Mouse (Mus musculus): ENCODE measurements around the gene Rab20. TPM values are rescaled to one million over a fixed set of nuclear protein-coding genes. Genes with fewer than 3 reads are reported as not detected.

Gene Rab20
- polyA plus RNA-seq, 1 experiment from 2014 or later, result 0.77 TPM

GRCm38 (mm10) chr8:11452559-11452958, 26.0 kb downstream of the Rab20 start:
- ATAC-seq, result no peak
- Histone ChIP-seq H3K27me3 (ENCODE audit: control insufficient read depth, insufficient read depth, low read depth, low read length) (no peaks in the 10 kb centered on the region), H3K27ac (ENCODE audit: low read length) (no peak overlapping the region), H3K36me3 (ENCODE audit: control insufficient read depth, insufficient read depth, low read length) (no peaks in the 10 kb centered on the region), H3K4me2 (ENCODE audit: low read length) (no peak overlapping the region), H3K4me1 (ENCODE audit: control insufficient read depth, insufficient read depth, low read length) (peaks cover 5% of the 10 kb centered on the region; the same call in 1 of the 2 replicates), H3K9me3 (replicated peaks; ENCODE audit: control insufficient read depth, low read length, poor library complexity, severe bottlenecking) (no peaks in the 10 kb centered on the region), H3K9ac (ENCODE audit: low read depth, low read length) (no peak overlapping the region), H3K4me3 (ENCODE audit: low read depth, low read length) (no peak overlapping the region)
- 53% methylated on average over 3 of the region's 3 CpGs for WGBS

GRCm38 (mm10) chr8:11452152-11452551, 26.4 kb downstream of the Rab20 start:
- Histone ChIP-seq H3K36me3 (ENCODE audit: control insufficient read depth, insufficient read depth, low read length) (no peaks in the 10 kb centered on the region), H3K9me3 (replicated peaks; ENCODE audit: control insufficient read depth, low read length, poor library complexity, severe bottlenecking) (no peaks in the 10 kb centered on the region), H3K4me3 (ENCODE audit: low read depth, low read length) (no peak overlapping the region), H3K27ac (ENCODE audit: low read length) (no peak overlapping the region), H3K9ac (ENCODE audit: low read depth, low read length) (no peak overlapping the region), H3K27me3 (ENCODE audit: control insufficient read depth, insufficient read depth, low read depth, low read length) (no peaks in the 10 kb centered on the region), H3K4me1 (ENCODE audit: control insufficient read depth, insufficient read depth, low read length) (peaks cover 5% of the 10 kb centered on the region; the same call in 1 of the 2 replicates), H3K4me2 (ENCODE audit: low read length) (no peak overlapping the region)
- ATAC-seq, result no peak
- 96% methylated on average over 1 of the region's 1 CpGs for WGBS

- Histone ChIP-seq H3K9ac (ENCODE audit: low read depth, low read length) (no peak overlapping the region), H3K4me2 (ENCODE audit: low read length) (no peak overlapping the region), H3K36me3 (ENCODE audit: control insufficient read depth, insufficient read depth, low read length) (no peaks in the 10 kb centered on the region), H3K9me3 (replicated peaks; ENCODE audit: control insufficient read depth, low read length, poor library complexity, severe bottlenecking) (no peaks in the 10 kb centered on the region), H3K4me1 (ENCODE audit: control insufficient read depth, insufficient read depth, low read length) (peaks cover 5% of the 10 kb centered on the region; the same call in 1 of the 2 replicates), H3K27me3 (ENCODE audit: control insufficient read depth, insufficient read depth, low read depth, low read length) (no peaks in the 10 kb centered on the region), H3K4me3 (ENCODE audit: low read depth, low read length) (no peak overlapping the region), H3K27ac (ENCODE audit: low read length) (no peak overlapping the region)
- no peak for ATAC-seq
- WGBS, result 23% methylated on average over 8 of the region's 8 CpGs
These were observed 28.1 kb downstream of the Rab20 start for GRCm38 (mm10) chr8:11450184-11451113.

GRCm38 (mm10) chr8:11447910-11448570, 30.5 kb downstream of the Rab20 start:
- no peak for ATAC-seq
- Histone ChIP-seq H3K9me3 (replicated peaks; ENCODE audit: control insufficient read depth, low read length, poor library complexity, severe bottlenecking) (no peaks in the 10 kb centered on the region), H3K9ac (ENCODE audit: low read depth, low read length) (no peak overlapping the region), H3K36me3 (ENCODE audit: control insufficient read depth, insufficient read depth, low read length) (no peaks in the 10 kb centered on the region), H3K4me3 (ENCODE audit: low read depth, low read length) (no peak overlapping the region), H3K4me1 (ENCODE audit: control insufficient read depth, insufficient read depth, low read length) (peaks cover 4% of the 10 kb centered on the region; the same call in 1 of the 2 replicates), H3K27ac (ENCODE audit: low read length) (no peak overlapping the region), H3K4me2 (ENCODE audit: low read length) (no peak overlapping the region), H3K27me3 (ENCODE audit: control insufficient read depth, insufficient read depth, low read depth, low read length) (no peaks in the 10 kb centered on the region)
- 93% methylated on average over 23 of the region's 23 CpGs for WGBS

- H3K4me1 ChIP-seq (ENCODE audit: control insufficient read depth, insufficient read depth, low read length), result no peaks in the 10 kb centered on the region
- no peaks in the 10 kb centered on the region for H3K27me3 ChIP-seq (ENCODE audit: control insufficient read depth, insufficient read depth, low read depth, low read length)
- no peak overlapping the region for H3K27ac ChIP-seq (ENCODE audit: low read length)
- H3K9me3 ChIP-seq (replicated peaks; ENCODE audit: control insufficient read depth, low read length, poor library complexity, severe bottlenecking), result no peaks in the 10 kb centered on the region
- H3K4me3 ChIP-seq (ENCODE audit: low read depth, low read length), result no peak overlapping the region
- H3K4me2 ChIP-seq (ENCODE audit: low read length), result no peak overlapping the region
- 94% methylated on average over 13 of the region's 13 CpGs for WGBS
- ATAC-seq, result no peak
- no peak overlapping the region for H3K9ac ChIP-seq (ENCODE audit: low read depth, low read length)
- no peaks in the 10 kb centered on the region for H3K36me3 ChIP-seq (ENCODE audit: control insufficient read depth, insufficient read depth, low read length)
These were observed 32.7 kb downstream of the Rab20 start for GRCm38 (mm10) chr8:11445790-11446189.

- 82% methylated on average over 7 of the region's 7 CpGs for WGBS
- Histone ChIP-seq H3K27me3 (ENCODE audit: control insufficient read depth, insufficient read depth, low read depth, low read length) (no peaks in the 10 kb centered on the region), H3K4me1 (ENCODE audit: control insufficient read depth, insufficient read depth, low read length) (no peaks in the 10 kb centered on the region), H3K4me3 (ENCODE audit: low read depth, low read length) (no peak overlapping the region), H3K4me2 (ENCODE audit: low read length) (no peak overlapping the region), H3K27ac (ENCODE audit: low read length) (no peak overlapping the region), H3K9ac (ENCODE audit: low read depth, low read length) (no peak overlapping the region), H3K9me3 (replicated peaks; ENCODE audit: control insufficient read depth, low read length, poor library complexity, severe bottlenecking) (no peaks in the 10 kb centered on the region), H3K36me3 (ENCODE audit: control insufficient read depth, insufficient read depth, low read length) (no peaks in the 10 kb centered on the region)
- ATAC-seq, result no peak
These were observed 34.3 kb downstream of the Rab20 start for GRCm38 (mm10) chr8:11444216-11444615.

- Histone ChIP-seq H3K4me3 (ENCODE audit: low read depth, low read length) (no peak overlapping the region), H3K4me2 (ENCODE audit: low read length) (no peak overlapping the region), H3K36me3 (ENCODE audit: control insufficient read depth, insufficient read depth, low read length) (no peaks in the 10 kb centered on the region), H3K27ac (ENCODE audit: low read length) (no peak overlapping the region), H3K9ac (ENCODE audit: low read depth, low read length) (no peak overlapping the region), H3K4me1 (ENCODE audit: control insufficient read depth, insufficient read depth, low read length) (no peaks in the 10 kb centered on the region), H3K27me3 (ENCODE audit: control insufficient read depth, insufficient read depth, low read depth, low read length) (no peaks in the 10 kb centered on the region), H3K9me3 (replicated peaks; ENCODE audit: control insufficient read depth, low read length, poor library complexity, severe bottlenecking) (no peaks in the 10 kb centered on the region)
- 86% methylated on average over 9 of the region's 9 CpGs for WGBS
- ATAC-seq, result no peak
These were observed 34.9 kb downstream of the Rab20 start for GRCm38 (mm10) chr8:11443611-11444010.

GRCm38 (mm10) chr8:11441291-11441690, 37.2 kb downstream of the Rab20 start:
- Histone ChIP-seq H3K4me3 (ENCODE audit: low read depth, low read length) (no peak overlapping the region), H3K4me2 (ENCODE audit: low read length) (no peak overlapping the region), H3K9ac (ENCODE audit: low read depth, low read length) (no peak overlapping the region), H3K4me1 (ENCODE audit: control insufficient read depth, insufficient read depth, low read length) (no peaks in the 10 kb centered on the region), H3K27ac (ENCODE audit: low read length) (no peak overlapping the region), H3K36me3 (ENCODE audit: control insufficient read depth, insufficient read depth, low read length) (no peaks in the 10 kb centered on the region), H3K9me3 (replicated peaks; ENCODE audit: control insufficient read depth, low read length, poor library complexity, severe bottlenecking) (no peaks in the 10 kb centered on the region), H3K27me3 (ENCODE audit: control insufficient read depth, insufficient read depth, low read depth, low read length) (no peaks in the 10 kb centered on the region)
- ATAC-seq, result no peak
- WGBS, result 96% methylated on average over 6 of the region's 6 CpGs

GRCm38 (mm10) chr8:11437862-11438261, 40.6 kb downstream of the Rab20 start:
- Histone ChIP-seq H3K4me2 (ENCODE audit: low read length) (no peak overlapping the region), H3K27me3 (ENCODE audit: control insufficient read depth, insufficient read depth, low read depth, low read length) (no peaks in the 10 kb centered on the region), H3K4me3 (ENCODE audit: low read depth, low read length) (no peak overlapping the region), H3K9ac (ENCODE audit: low read depth, low read length) (no peak overlapping the region), H3K4me1 (ENCODE audit: control insufficient read depth, insufficient read depth, low read length) (no peaks in the 10 kb centered on the region), H3K36me3 (ENCODE audit: control insufficient read depth, insufficient read depth, low read length) (no peaks in the 10 kb centered on the region), H3K27ac (ENCODE audit: low read length) (no peak overlapping the region), H3K9me3 (replicated peaks; ENCODE audit: control insufficient read depth, low read length, poor library complexity, severe bottlenecking) (no peaks in the 10 kb centered on the region)
- no peak for ATAC-seq
- WGBS, result 61% methylated on average over 12 of the region's 12 CpGs
